Mouse (Mus musculus) hindbrain, embryonic 11.5 days (tissue): ENCODE data around the gene Ddn. TPM values are rescaled to one million over a fixed set of nuclear protein-coding genes. Genes with fewer than 3 reads are reported as not detected.

Experiments used
- ATAC-seq: fragments of 200-750 bp; cut with Nextera tagmentation; 2 replicates; pipeline ENCODE4 v1.8.0; 2017; ENCODE audit warnings: mild to moderate bottlenecking, moderate TSS enrichment, moderate library complexity; ENCODE audit not compliant: low FRiP score
- DNase-seq: peaks from one replicate; pipeline ENCODE4 v3.0.0-alpha.2; 2015; ENCODE audit warnings: low spot score
- H3K27ac ChIP-seq: fragments of 300-500 bp; sonication (generic); 2 replicates; pipeline ENCODE4 v1.5.1; 2014; ENCODE audit warnings: mild to moderate bottlenecking, low read depth, low read length
- H3K27me3 ChIP-seq: fragments of 300-500 bp; sonication (generic); 2 replicates; pipeline ENCODE4 v1.6.1; 2014; ENCODE audit warnings: mild to moderate bottlenecking, low read length, moderate library complexity, mixed read lengths; ENCODE audit not compliant: control insufficient read depth, insufficient read depth
- H3K36me3 ChIP-seq: fragments of 300-500 bp; sonication (generic); 2 replicates; pipeline ENCODE4 v1.6.1; 2014; ENCODE audit warnings: mild to moderate bottlenecking, low read length, moderate library complexity, mixed read lengths; ENCODE audit not compliant: control insufficient read depth, insufficient read depth
- H3K4me1 ChIP-seq: fragments of 300-500 bp; sonication (generic); replicated peaks from 2 replicates; pipeline ENCODE4 v1.6.1; 2014; ENCODE audit warnings: low read length, mixed read lengths; ENCODE audit not compliant: control insufficient read depth, insufficient read depth
- H3K4me2 ChIP-seq: fragments of 300-500 bp; sonication (generic); replicated peaks from 2 replicates; pipeline ENCODE4 v1.6.1; 2014; ENCODE audit warnings: mild to moderate bottlenecking, low read depth, low read length
- H3K4me3 ChIP-seq: fragments of 300-500 bp; sonication (generic); 2 replicates; pipeline ENCODE4 v1.5.1; 2014; ENCODE audit warnings: low read depth, low read length
- H3K9ac ChIP-seq: fragments of 300-500 bp; sonication (generic); 2 replicates; pipeline ENCODE4 v1.6.1; 2014; ENCODE audit warnings: low read depth, low read length
- H3K9me3 ChIP-seq: fragments of 300-500 bp; sonication (generic); 2 replicates; pipeline ENCODE4 v1.6.1; 2016; ENCODE audit warnings: low read length; ENCODE audit not compliant: control insufficient read depth
- WGBS: fragments of 180-500 bp; shearing (Covaris S2); extraction: QIAGEN DNeasy Blood & Tissue Kit; methylation state at CpG from one replicate; pipeline ENCODE4 v1.1.7; 2014; 5-methylcytosine and 5-hydroxymethylcytosine counted together
- polyA plus RNA-seq: library from polyadenylated mRNA; unstranded; fragments of >200 nt; fragmentation: Nextera tagmentation; extraction: Ambion mirVana; gene quantifications from 2 replicates; pipeline ENCODE4 v1.2.1, GENCODE M21; 2014

The Ddn gene
- polyA plus RNA-seq, 1 experiment from 2014 or later: 0.60 TPM

DNA sequence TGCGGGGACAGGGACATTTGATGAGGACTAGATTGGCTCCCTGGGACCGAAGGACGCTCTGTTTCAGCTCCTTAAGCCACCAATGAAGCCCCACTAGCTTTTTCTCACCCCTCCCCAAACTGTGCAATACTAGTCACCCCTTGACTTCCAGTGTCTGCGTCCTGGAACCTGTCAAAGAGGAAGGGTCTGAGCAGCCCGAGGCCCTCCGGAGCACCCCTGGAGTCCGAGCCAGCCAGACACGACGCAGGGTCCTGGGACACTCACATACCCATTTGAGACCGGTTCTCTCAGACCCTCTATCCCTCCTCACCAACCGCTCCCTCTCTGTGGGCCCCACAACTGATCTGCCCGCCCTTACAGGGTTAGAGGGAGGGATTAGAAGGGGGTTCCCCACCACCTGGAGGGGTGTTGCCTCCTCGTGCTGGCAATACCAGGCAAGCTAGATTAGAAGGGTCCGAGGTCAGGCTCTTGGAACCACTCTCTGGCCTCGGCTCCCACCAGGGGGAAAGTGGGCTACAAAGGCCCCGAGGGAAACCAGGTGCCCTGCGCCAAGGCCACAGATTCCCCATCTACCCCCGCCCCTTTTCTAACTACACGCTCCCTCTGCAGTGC is 32.2 kb downstream of the Ddn start:
- Histone ChIP-seq H3K4me1 (peaks cover 20% of the 10 kb centered on the region), H3K27me3 (peaks cover 99% of the 10 kb centered on the region), H3K36me3 (no peaks in the 10 kb centered on the region), H3K9ac (no peak overlapping the region), H3K27ac (no peak overlapping the region), H3K4me3 (no peak overlapping the region; the same call in 1 of the 2 replicates), H3K4me2 (no peak overlapping the region), H3K9me3 (no peaks in the 10 kb centered on the region)
- peak; percentile 48 for DNase-seq
- under 1% methylated on average over 19 of the region's 19 CpGs for WGBS
- ATAC-seq: no peak

GRCm38 (mm10) chr15:98776280-98777004 is 32.8 kb downstream of the Ddn start:
- no peaks in the 10 kb centered on the region for H3K36me3 ChIP-seq
- H3K27me3 ChIP-seq: peaks cover 99% of the 10 kb centered on the region
- ATAC-seq: peak; percentile 37; the same call in 1 of the 2 replicates
- peak overlapping the region; percentile 21; the same call in 1 of the 2 replicates for H3K4me2 ChIP-seq
- WGBS: under 1% methylated on average over 62 of the region's 62 CpGs
- H3K27ac ChIP-seq: no peak overlapping the region
- H3K9ac ChIP-seq: no peak overlapping the region; the same call in 1 of the 2 replicates
- peak; percentile 69 for DNase-seq
- peak overlapping the region; percentile 20 for H3K4me3 ChIP-seq
- H3K4me1 ChIP-seq: peaks cover 20% of the 10 kb centered on the region
- H3K9me3 ChIP-seq: no peaks in the 10 kb centered on the region

- H3K4me2 ChIP-seq: no peak overlapping the region
- no peak overlapping the region for H3K27ac ChIP-seq
- H3K4me1 ChIP-seq: peaks cover 20% of the 10 kb centered on the region
- DNase-seq: peak; percentile 30
- H3K27me3 ChIP-seq: peaks cover 98% of the 10 kb centered on the region
- no peak for ATAC-seq
- H3K4me3 ChIP-seq: no peak overlapping the region
- H3K9me3 ChIP-seq: no peaks in the 10 kb centered on the region
- 2% methylated on average over 5 of the region's 5 CpGs for WGBS
- H3K9ac ChIP-seq: no peak overlapping the region
- H3K36me3 ChIP-seq: no peaks in the 10 kb centered on the region
Measured at GRCm38 (mm10) chr15:98775533-98775932, 33.8 kb downstream of the Ddn start.

DNA sequence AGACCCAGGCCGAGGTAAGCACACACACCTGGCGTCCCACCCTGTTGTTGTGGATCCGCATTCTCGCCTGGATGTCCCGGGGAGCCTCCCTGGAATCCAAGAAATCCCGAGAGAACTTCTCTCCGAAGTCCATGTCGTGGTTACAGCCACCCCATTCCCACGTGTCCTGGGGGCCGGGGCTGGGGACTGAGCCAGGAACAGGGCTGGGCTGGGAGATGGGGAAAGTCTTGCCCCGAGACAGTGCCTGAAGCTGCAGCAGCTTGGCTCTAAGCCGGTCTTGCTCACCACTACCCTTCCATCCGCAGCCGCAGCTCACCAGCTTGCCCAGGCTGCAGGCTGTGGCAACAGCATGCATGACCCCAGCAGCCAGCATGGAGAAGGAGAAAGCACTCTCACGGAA is 35.2 kb downstream of the Ddn start:
- Histone ChIP-seq H3K4me3 (no peak overlapping the region), H3K9me3 (no peaks in the 10 kb centered on the region), H3K9ac (no peak overlapping the region), H3K4me1 (peaks cover 20% of the 10 kb centered on the region), H3K36me3 (no peaks in the 10 kb centered on the region), H3K27ac (no peak overlapping the region), H3K4me2 (no peak overlapping the region), H3K27me3 (peaks cover 92% of the 10 kb centered on the region)
- DNase-seq: peak; percentile 20
- WGBS: 5% methylated on average over 15 of the region's 15 CpGs
- ATAC-seq: no peak

- 2% methylated on average over 36 of the region's 36 CpGs for WGBS
- Histone ChIP-seq H3K36me3 (no peaks in the 10 kb centered on the region), H3K9me3 (no peaks in the 10 kb centered on the region), H3K27ac (no peak overlapping the region), H3K27me3 (peaks cover 77% of the 10 kb centered on the region), H3K4me3 (peak overlapping the region; percentile 20; the same call in 1 of the 2 replicates), H3K4me1 (peaks cover 17% of the 10 kb centered on the region), H3K4me2 (peak overlapping the region; percentile 8), H3K9ac (no peak overlapping the region; the same call in 1 of the 2 replicates)
- no peak for ATAC-seq
- DNase-seq: peak; percentile 54
Measured at GRCm38 (mm10) chr15:98772511-98773211, 36.6 kb downstream of the Ddn start.

GRCm38 (mm10) chr15:98771813-98772425 is 37.4 kb downstream of the Ddn start:
- Histone ChIP-seq H3K27ac (no peak overlapping the region), H3K4me2 (no peak overlapping the region), H3K4me3 (no peak overlapping the region), H3K27me3 (peaks cover 70% of the 10 kb centered on the region), H3K9me3 (no peaks in the 10 kb centered on the region), H3K4me1 (peaks cover 15% of the 10 kb centered on the region), H3K9ac (no peak overlapping the region), H3K36me3 (no peaks in the 10 kb centered on the region)
- DNase-seq: no peak
- 3% methylated on average over 12 of the region's 12 CpGs for WGBS
- no peak for ATAC-seq

DNA sequence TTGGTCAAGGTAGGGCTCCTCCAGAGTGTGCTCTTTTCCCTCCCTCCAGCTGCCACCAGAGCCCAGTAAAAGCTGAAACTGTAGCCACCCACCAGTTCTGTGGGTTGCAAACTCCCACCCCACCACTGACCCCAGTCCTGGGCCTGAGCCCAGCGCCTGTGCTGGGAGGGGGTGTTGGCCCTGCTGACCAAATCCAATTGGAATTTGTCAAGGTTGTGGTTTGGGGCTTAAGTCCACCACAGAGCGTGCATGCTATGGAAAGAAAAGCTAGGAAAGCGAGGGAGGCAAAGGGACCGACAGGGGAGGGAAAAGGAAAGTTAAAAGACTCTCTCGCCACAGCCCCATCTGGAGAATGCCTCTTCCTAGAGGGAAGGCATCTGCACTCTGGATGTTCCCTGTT is 41.0 kb downstream of the Ddn start:
- no peak overlapping the region for H3K4me2 ChIP-seq
- H3K4me3 ChIP-seq: no peak overlapping the region
- H3K9ac ChIP-seq: no peak overlapping the region
- no peak overlapping the region for H3K27ac ChIP-seq
- DNase-seq (no peak), ATAC-seq (no peak)
- peaks cover 43% of the 10 kb centered on the region for H3K27me3 ChIP-seq
- H3K9me3 ChIP-seq: no peaks in the 10 kb centered on the region
- peaks cover 6% of the 10 kb centered on the region for H3K4me1 ChIP-seq
- H3K36me3 ChIP-seq: no peaks in the 10 kb centered on the region
- 28% methylated on average over 5 of the region's 5 CpGs for WGBS

DNA sequence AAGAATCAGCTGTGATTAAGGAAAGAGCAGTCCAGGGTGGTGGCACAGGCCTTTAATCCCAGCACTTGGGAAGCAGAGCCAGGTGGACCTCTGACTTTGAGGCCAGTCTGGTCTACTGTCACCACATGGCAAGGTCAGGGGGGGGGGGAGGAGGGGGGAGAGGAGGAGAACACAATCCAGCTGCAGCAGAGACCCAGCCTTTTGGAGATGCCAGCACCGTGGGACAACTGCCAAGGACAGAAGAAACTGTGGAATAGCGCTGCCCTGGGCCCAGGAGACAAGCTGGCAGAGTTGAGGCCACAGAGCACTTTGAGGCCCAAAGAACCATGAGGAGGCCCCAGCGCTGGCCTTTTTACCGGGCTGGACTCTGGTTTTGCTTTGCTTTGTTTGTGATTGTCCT is 43.4 kb downstream of the Ddn start:
- Histone ChIP-seq H3K4me2 (no peak overlapping the region), H3K9ac (no peak overlapping the region), H3K9me3 (no peaks in the 10 kb centered on the region), H3K27ac (no peak overlapping the region), H3K36me3 (no peaks in the 10 kb centered on the region), H3K4me3 (no peak overlapping the region), H3K27me3 (peaks cover 19% of the 10 kb centered on the region), H3K4me1 (no peaks in the 10 kb centered on the region)
- ATAC-seq (no peak), DNase-seq (no peak)
- 61% methylated on average over 4 of the region's 4 CpGs for WGBS
